Mouse (Mus musculus): ENCODE data around the gene Hist1h1b. TPM values are rescaled to one million over a fixed set of nuclear protein-coding genes. Genes with fewer than 3 reads are reported as not detected.

The Hist1h1b gene
- 1,123 and 1,267 TPM in 2 replicates for total RNA-seq (2017)

- ATAC-seq (replicated peaks; ENCODE audit: low read depth, poor library complexity, severe bottlenecking): peak; percentile 53
Observed at GRCm38 (mm10) chr13:21779767-21780731, at the start of gene Hist1h1b. Gene Hist1h1b (minus strand): TSS chr13:21780625.

- no peak for ATAC-seq (replicated peaks; ENCODE audit: low read depth, poor library complexity, severe bottlenecking)
Observed at GRCm38 (mm10) chr13:21828511-21828910, 48.1 kb upstream of the Hist1h1b start.

- peak; percentile 76 for ATAC-seq (replicated peaks; ENCODE audit: low read depth, poor library complexity, severe bottlenecking)
Observed at GRCm38 (mm10) chr13:21820082-21820890, 39.9 kb upstream of the Hist1h1b start.

GRCm38 (mm10) chr13:21812092-21812491, 31.7 kb upstream of the Hist1h1b start:
- ATAC-seq (replicated peaks; ENCODE audit: low read depth, poor library complexity, severe bottlenecking): peak; percentile 36

- peak; percentile 52 for ATAC-seq (replicated peaks; ENCODE audit: low read depth, poor library complexity, severe bottlenecking)
Observed at GRCm38 (mm10) chr13:21811539-21811938, 31.1 kb upstream of the Hist1h1b start, which contains the start of gene Hist1h4m. Gene Hist1h4m (plus strand): TSS chr13:21811746.

GRCm38 (mm10) chr13:21811074-21811473, 30.6 kb upstream of the Hist1h1b start:
- ATAC-seq (replicated peaks; ENCODE audit: low read depth, poor library complexity, severe bottlenecking): peak; percentile 16

GRCm38 (mm10) chr13:21810073-21810472, 29.6 kb upstream of the Hist1h1b start, which contains the start of the genes Hist1h2bq and Hist1h2ao:
Gene Hist1h2bq (minus strand): TSS chr13:21810197.
Gene Hist1h2ao (plus strand): TSS chr13:21810465.
- ATAC-seq (replicated peaks; ENCODE audit: low read depth, poor library complexity, severe bottlenecking): peak; percentile 78

GRCm38 (mm10) chr13:21803058-21803457, 22.6 kb upstream of the Hist1h1b start:
- ATAC-seq (replicated peaks; ENCODE audit: low read depth, poor library complexity, severe bottlenecking): peak; percentile 94

- peak; percentile 98 for ATAC-seq (replicated peaks; ENCODE audit: low read depth, poor library complexity, severe bottlenecking)
Observed at GRCm38 (mm10) chr13:21797163-21797562, 16.7 kb upstream of the Hist1h1b start.

GRCm38 (mm10) chr13:21795584-21795983, 15.2 kb upstream of the Hist1h1b start:
- no peak for ATAC-seq (replicated peaks; ENCODE audit: low read depth, poor library complexity, severe bottlenecking)

- no peak for ATAC-seq (replicated peaks; ENCODE audit: low read depth, poor library complexity, severe bottlenecking)
Observed at GRCm38 (mm10) chr13:21790601-21791283, 10.3 kb upstream of the Hist1h1b start.

GRCm38 (mm10) chr13:21789925-21790324, 9.5 kb upstream of the Hist1h1b start:
- ATAC-seq (replicated peaks; ENCODE audit: low read depth, poor library complexity, severe bottlenecking): no peak

GRCm38 (mm10) chr13:21787760-21788593, 7.6 kb upstream of the Hist1h1b start:
- no peak for ATAC-seq (replicated peaks; ENCODE audit: low read depth, poor library complexity, severe bottlenecking)

GRCm38 (mm10) chr13:21786899-21787629, 6.6 kb upstream of the Hist1h1b start, which contains the start of the genes Hist1h2an and Hist1h2bp:
Gene Hist1h2an (minus strand): TSS chr13:21787218.
Gene Hist1h2bp (plus strand): TSS chr13:21787461.
- peak; percentile 86 for ATAC-seq (replicated peaks; ENCODE audit: low read depth, poor library complexity, severe bottlenecking)

GRCm38 (mm10) chr13:21786189-21786898, 5.9 kb upstream of the Hist1h1b start:
- no peak for ATAC-seq (replicated peaks; ENCODE audit: low read depth, poor library complexity, severe bottlenecking)

- no peak for ATAC-seq (replicated peaks; ENCODE audit: low read depth, poor library complexity, severe bottlenecking)
Observed at GRCm38 (mm10) chr13:21784311-21784710, 3.9 kb upstream of the Hist1h1b start.

- ATAC-seq (replicated peaks; ENCODE audit: low read depth, poor library complexity, severe bottlenecking): no peak
Observed at GRCm38 (mm10) chr13:21783734-21784161, 3.3 kb upstream of the Hist1h1b start.

GRCm38 (mm10) chr13:21783255-21783617, 2.8 kb upstream of the Hist1h1b start, which contains the start of gene Hist1h3i:
Gene Hist1h3i (minus strand): TSS chr13:21783370.
- ATAC-seq (replicated peaks; ENCODE audit: low read depth, poor library complexity, severe bottlenecking): peak; percentile 33

Data from common myeloid progenitor, adult 5-6 weeks (primary cell).